Mouse (Mus musculus) heart, embryonic 13.5 days (tissue): ENCODE data around the gene Cyyr1. TPM values are rescaled to one million over a fixed set of nuclear protein-coding genes. Genes with fewer than 3 reads are reported as not detected.

Experiments
- ATAC-seq: fragments of 200-750 bp; cut with Nextera tagmentation; 2 replicates; pipeline ENCODE4 v1.8.0; 2017; ENCODE audit warnings: moderate TSS enrichment; ENCODE audit not compliant: insufficient number of reproducible peaks, low FRiP score, low TSS enrichment; ENCODE audit errors: extremely low read depth
- H3K27ac ChIP-seq: fragments of 300-500 bp; sonication (generic); replicated peaks from 2 replicates; pipeline ENCODE4 v1.5.1; 2015; ENCODE audit warnings: moderate library complexity, mild to moderate bottlenecking, inconsistent platforms
- H3K27me3 ChIP-seq: fragments of 300-500 bp; sonication (generic); replicated peaks from 2 replicates; pipeline ENCODE4 v1.6.1; 2015; ENCODE audit warnings: mild to moderate bottlenecking, inconsistent platforms
- H3K36me3 ChIP-seq: fragments of 300-500 bp; sonication (generic); 2 replicates; pipeline ENCODE4 v1.6.1; 2015; ENCODE audit warnings: mild to moderate bottlenecking, inconsistent platforms
- H3K4me1 ChIP-seq: fragments of 300-500 bp; sonication (generic); 2 replicates; pipeline ENCODE4 v1.6.1; 2015; ENCODE audit warnings: inconsistent platforms
- H3K4me2 ChIP-seq: fragments of 300-500 bp; sonication (generic); 2 replicates; pipeline ENCODE4 v1.6.1; 2015; ENCODE audit warnings: inconsistent platforms, mild to moderate bottlenecking, moderate library complexity
- H3K4me3 ChIP-seq: fragments of 300-500 bp; sonication (generic); 2 replicates; pipeline ENCODE4 v1.5.1; 2015; ENCODE audit warnings: moderate library complexity, mild to moderate bottlenecking, inconsistent platforms
- H3K9ac ChIP-seq: fragments of 300-500 bp; sonication (generic); 2 replicates; pipeline ENCODE4 v1.6.1; 2015; ENCODE audit warnings: inconsistent platforms, mild to moderate bottlenecking, moderate library complexity
- H3K9me3 ChIP-seq: fragments of 300-500 bp; sonication (generic); 2 replicates; pipeline ENCODE4 v1.6.1; 2016; ENCODE audit warnings: inconsistent platforms
- WGBS: fragments of 180-500 bp; shearing (Covaris S2); methylation state at CpG from one replicate; pipeline ENCODE4 v1.1.7; 2015; ENCODE audit warnings: mixed read lengths; 5-methylcytosine and 5-hydroxymethylcytosine counted together
- polyA plus RNA-seq: library from polyadenylated mRNA; unstranded; fragments of >200 nt; fragmentation: Nextera tagmentation; extraction: Ambion mirVana; gene quantifications from 2 replicates; pipeline ENCODE4 v1.2.1, GENCODE M21; 2015

Gene Cyyr1
- polyA plus RNA-seq, 1 experiment from 2014 or later: 3.1 TPM

DNA sequence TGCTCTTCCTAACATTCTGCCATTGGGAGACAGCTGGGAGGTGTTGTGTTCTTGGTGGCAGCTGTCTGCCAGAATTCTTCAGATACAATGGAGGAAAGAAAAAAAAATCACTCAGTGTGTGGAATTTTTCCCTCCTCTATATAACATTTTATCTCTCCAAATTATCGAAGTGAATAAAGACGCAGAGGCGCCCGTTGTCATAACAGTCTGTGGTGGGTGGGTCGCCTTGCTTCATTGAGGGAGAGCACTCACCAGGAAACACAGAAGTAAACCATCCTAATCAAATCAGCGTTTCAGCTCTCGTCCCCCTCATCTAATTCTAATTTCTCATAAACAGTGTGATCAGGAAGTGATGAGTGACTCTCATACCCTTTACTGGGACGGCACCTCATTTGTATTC, 17.1 kb downstream of the Cyyr1 start:
- Histone ChIP-seq H3K36me3 (no peaks in the 10 kb centered on the region), H3K27me3 (no peaks in the 10 kb centered on the region), H3K9ac (no peak overlapping the region), H3K4me2 (no peak overlapping the region), H3K4me1 (0 out of 2 replicates have a peak, but pooled peaks cover 4% of the 10 kb centered on the region), H3K9me3 (no peaks in the 10 kb centered on the region), H3K4me3 (no peak overlapping the region), H3K27ac (no peak overlapping the region)
- ATAC-seq: no peak
- WGBS: 70% methylated on average over 8 of the region's 8 CpGs

DNA sequence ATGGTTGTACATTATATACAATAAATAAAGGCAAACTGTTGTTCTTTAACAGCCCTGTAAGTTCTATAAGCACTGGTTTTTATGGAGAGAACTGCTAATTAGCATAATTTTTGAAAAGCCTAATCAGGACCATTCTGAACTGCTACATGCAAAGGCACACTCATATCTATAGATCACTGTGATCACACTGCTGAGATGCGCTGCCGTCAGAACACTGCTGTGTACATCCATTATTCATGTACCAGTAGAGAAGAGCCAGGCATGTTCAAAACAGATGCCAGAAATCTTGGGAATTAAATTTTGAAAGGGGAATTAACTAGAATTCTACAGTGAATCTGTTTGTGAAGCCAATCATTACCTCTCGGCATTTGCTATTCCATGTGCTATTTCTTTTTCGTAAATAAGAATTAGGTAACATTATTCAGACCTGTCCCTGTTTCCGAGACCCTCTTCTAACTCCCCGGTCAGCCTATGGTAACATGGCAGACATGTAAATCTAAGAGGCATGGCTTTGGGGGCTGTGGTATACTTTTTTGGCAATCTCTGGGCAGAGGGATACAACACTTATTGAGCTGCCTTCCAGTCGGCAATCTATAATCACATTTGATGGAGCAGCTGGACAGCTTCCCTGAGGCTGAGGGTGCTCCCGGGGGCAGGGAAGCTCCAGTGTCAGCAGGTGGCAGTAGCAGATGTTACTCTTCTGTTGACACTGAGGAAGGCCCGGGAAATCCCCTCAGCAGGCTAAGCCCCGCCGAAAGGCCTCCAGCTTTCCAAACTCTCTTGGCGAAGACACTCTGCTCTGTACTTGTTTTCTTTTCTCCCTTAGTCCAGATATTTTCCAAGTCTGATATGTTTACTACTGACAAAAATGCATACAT, 25.2 kb downstream of the Cyyr1 start:
- H3K9me3 ChIP-seq: no peaks in the 10 kb centered on the region
- H3K4me1 ChIP-seq: no peaks in the 10 kb centered on the region
- H3K27ac ChIP-seq: no peak overlapping the region
- H3K36me3 ChIP-seq: no peaks in the 10 kb centered on the region
- ATAC-seq: no peak
- 44% methylated on average over 12 of the region's 12 CpGs for WGBS
- H3K27me3 ChIP-seq: no peaks in the 10 kb centered on the region
- H3K4me2 ChIP-seq: no peak overlapping the region
- H3K9ac ChIP-seq: no peak overlapping the region
- H3K4me3 ChIP-seq: no peak overlapping the region

DNA sequence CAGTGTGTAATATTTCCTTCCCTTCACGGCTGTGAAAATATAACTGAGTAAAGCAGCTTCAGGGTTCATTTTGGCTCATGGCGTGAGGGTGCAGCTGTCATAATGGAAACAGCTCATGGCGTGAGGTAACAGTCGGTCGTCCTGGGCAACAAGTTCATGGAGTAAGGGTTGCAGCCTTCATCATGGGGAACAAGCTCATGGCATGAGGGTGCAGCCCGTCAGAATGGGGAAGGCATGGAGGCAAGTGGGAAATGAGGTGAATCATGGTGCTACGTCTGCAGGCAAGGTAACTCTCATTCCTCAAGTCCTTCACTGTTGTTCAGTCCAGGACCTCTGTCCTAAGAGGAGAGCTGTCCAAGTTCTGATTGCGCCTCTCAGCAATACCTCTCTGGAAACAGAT, 28.6 kb downstream of the Cyyr1 start:
- no peak overlapping the region for H3K4me2 ChIP-seq
- H3K9ac ChIP-seq: no peak overlapping the region
- no peaks in the 10 kb centered on the region for H3K27me3 ChIP-seq
- no peaks in the 10 kb centered on the region for H3K36me3 ChIP-seq
- H3K27ac ChIP-seq: no peak overlapping the region
- no peaks in the 10 kb centered on the region for H3K9me3 ChIP-seq
- H3K4me1 ChIP-seq: no peaks in the 10 kb centered on the region
- H3K4me3 ChIP-seq: no peak overlapping the region
- no peak for ATAC-seq
- WGBS: 82% methylated on average over 8 of the region's 8 CpGs

DNA sequence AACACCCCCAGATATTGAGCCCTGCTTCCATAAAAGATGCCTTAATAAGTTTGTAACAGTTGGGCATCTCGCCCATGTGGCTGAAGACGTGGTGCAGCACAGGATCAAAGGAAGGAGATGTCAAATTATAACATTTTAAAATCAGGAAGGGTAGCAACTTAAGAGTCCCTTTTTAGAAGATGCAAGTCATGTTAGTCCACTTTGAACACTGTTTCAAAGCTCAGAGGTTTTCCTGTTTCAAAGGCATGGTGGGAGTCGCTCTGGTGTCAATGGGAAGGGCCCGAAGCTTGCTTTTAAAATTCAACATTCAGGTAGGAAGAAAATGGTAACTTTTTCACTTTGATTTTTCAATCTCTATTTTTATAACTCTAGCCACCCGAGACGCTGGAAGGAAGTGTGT, 45.9 kb downstream of the Cyyr1 start:
- ATAC-seq: no peak
- 70% methylated on average over 6 of the region's 6 CpGs for WGBS
- Histone ChIP-seq H3K36me3 (no peaks in the 10 kb centered on the region), H3K9ac (no peak overlapping the region), H3K4me3 (no peak overlapping the region), H3K4me2 (no peak overlapping the region), H3K27ac (no peak overlapping the region), H3K9me3 (no peaks in the 10 kb centered on the region), H3K27me3 (no peaks in the 10 kb centered on the region), H3K4me1 (no peaks in the 10 kb centered on the region)

DNA sequence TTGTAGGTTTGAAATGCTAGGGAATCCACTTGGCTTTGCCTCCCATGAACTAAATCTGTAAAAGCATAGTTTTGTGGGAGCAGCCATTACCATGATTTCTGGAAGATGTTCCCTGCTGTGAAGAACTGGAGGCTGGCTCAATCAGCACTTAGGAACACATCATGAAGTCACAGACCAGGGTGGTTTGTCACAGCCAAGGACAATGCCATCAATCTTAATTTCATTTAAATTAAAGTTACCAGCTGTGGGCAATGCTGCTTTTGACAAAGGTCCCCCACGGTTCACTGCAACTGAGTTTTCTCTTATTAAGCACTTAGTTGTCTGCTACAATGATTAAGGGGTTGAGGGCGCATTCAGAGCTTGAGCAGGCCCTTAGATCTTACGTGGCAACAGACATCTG, 48.1 kb downstream of the Cyyr1 start:
- H3K36me3 ChIP-seq: no peaks in the 10 kb centered on the region
- WGBS: 70% methylated on average over 3 of the region's 3 CpGs
- H3K9ac ChIP-seq: no peak overlapping the region
- H3K4me2 ChIP-seq: no peak overlapping the region
- no peaks in the 10 kb centered on the region for H3K4me1 ChIP-seq
- no peak overlapping the region for H3K4me3 ChIP-seq
- H3K27me3 ChIP-seq: no peaks in the 10 kb centered on the region
- no peak for ATAC-seq
- H3K9me3 ChIP-seq: no peaks in the 10 kb centered on the region
- no peak overlapping the region for H3K27ac ChIP-seq

DNA sequence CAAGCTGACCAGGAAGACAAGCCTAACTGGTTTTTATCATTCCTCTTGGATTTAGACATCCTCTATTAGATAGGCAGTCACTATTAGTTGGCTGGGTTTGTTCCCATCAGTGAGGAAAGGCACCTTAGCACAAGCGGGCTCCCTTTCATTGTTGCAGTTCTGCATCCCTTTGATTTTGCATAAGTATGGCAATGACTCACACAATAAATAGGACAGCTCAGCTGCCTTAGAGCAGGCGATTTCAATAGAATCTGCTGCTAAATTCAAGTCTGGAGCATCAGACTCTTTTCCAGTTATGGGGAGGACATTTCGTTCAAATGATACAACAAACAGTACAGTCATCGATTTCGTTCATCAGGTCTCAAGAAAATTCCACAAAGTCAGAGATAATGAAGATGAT, 49.8 kb downstream of the Cyyr1 start:
- H3K4me2 ChIP-seq: no peak overlapping the region
- WGBS: 66% methylated on average over 5 of the region's 5 CpGs
- H3K27ac ChIP-seq: no peak overlapping the region

DNA sequence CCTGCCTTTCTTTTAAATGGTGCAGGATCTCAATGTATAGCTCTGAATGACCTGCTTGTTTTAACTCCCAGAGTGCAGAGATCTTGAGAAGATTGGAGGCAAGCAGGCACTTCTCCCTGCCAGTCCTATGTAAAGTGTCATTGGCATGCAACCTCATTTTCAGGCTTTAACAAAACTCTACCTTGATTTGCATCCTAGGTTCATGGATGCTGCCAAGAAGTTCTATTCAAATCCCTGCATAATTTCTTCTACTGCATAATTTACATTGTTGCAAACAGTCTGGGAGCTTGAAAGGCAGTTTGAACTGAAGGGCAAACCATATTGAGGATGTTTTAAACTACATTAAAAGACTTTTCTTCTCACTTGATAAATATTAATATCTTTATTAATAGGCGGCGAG, 57.4 kb downstream of the Cyyr1 start:
- H3K9me3 ChIP-seq: no peaks in the 10 kb centered on the region
- no peak overlapping the region for H3K4me2 ChIP-seq
- no peak overlapping the region for H3K4me3 ChIP-seq
- H3K27ac ChIP-seq: no peak overlapping the region
- no peak overlapping the region for H3K9ac ChIP-seq
- ATAC-seq: no peak
- no peaks in the 10 kb centered on the region for H3K27me3 ChIP-seq
- H3K4me1 ChIP-seq: no peaks in the 10 kb centered on the region
- H3K36me3 ChIP-seq: no peaks in the 10 kb centered on the region
- WGBS: 88% methylated on average over 2 of the region's 2 CpGs

More for the DNA sequence above, 49.8 kb downstream of the Cyyr1 start:
- no peaks in the 10 kb centered on the region for H3K4me1 ChIP-seq
- H3K27me3 ChIP-seq: no peaks in the 10 kb centered on the region
- no peaks in the 10 kb centered on the region for H3K9me3 ChIP-seq
- no peak for ATAC-seq
- no peaks in the 10 kb centered on the region for H3K36me3 ChIP-seq
- no peak overlapping the region for H3K9ac ChIP-seq
- H3K4me3 ChIP-seq: no peak overlapping the region

DNA sequence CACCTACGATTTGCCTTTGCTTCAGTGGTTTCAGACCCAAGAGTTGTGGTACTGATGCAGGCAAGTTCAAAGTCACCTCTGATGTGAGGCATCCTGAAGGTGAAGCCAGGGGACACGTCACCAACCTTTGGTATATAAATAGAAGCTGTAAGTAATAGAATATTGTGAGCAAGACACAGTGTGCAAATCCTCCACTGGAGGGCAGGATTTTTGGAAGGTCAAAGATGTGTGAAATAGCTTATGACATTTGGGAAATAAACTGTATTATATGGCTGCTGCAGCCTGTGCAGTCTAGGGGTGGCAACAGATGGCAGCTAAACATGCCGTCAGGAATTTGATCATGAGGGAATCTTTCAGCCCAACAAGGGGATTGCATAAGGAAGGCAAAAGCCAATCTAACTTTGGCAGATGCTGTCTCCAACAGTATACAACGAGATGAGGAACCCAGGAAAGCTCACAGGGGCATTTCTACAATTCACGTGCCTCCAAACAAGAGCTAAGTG, 65.0 kb downstream of the Cyyr1 start:
- H3K27ac ChIP-seq: no peak overlapping the region
- no peak overlapping the region for H3K4me3 ChIP-seq
- H3K9ac ChIP-seq: no peak overlapping the region
- H3K4me1 ChIP-seq: no peaks in the 10 kb centered on the region
- H3K9me3 ChIP-seq: no peaks in the 10 kb centered on the region
- no peak overlapping the region for H3K4me2 ChIP-seq
- WGBS: 68% methylated on average over 5 of the region's 5 CpGs
- H3K36me3 ChIP-seq: no peaks in the 10 kb centered on the region
- H3K27me3 ChIP-seq: no peaks in the 10 kb centered on the region
- ATAC-seq: no peak

DNA sequence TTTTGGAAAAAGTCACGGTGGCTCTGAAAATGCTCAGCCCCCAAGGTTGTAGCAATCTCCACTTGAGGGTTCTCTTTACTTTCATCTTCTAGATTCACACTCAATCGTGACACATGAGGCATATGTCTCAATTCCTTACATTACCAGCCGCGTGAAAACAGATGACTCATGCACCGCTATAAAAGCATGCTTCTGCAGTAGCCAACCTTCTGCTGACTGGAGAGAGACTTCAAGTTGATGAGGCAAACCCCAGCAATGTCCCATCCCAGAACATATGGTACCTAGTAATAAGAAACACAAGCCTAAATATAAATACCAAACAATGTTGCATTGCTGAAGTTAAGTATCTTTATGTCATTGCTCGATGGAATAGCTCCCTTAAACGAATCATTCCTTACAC, 65.9 kb downstream of the Cyyr1 start:
- no peak for ATAC-seq
- H3K4me1 ChIP-seq: no peaks in the 10 kb centered on the region
- H3K9ac ChIP-seq: no peak overlapping the region
- H3K36me3 ChIP-seq: no peaks in the 10 kb centered on the region
- 83% methylated on average over 7 of the region's 7 CpGs for WGBS
- H3K27me3 ChIP-seq: no peaks in the 10 kb centered on the region
- no peak overlapping the region for H3K4me3 ChIP-seq
- no peak overlapping the region for H3K27ac ChIP-seq
- no peak overlapping the region for H3K4me2 ChIP-seq
- H3K9me3 ChIP-seq: no peaks in the 10 kb centered on the region

DNA sequence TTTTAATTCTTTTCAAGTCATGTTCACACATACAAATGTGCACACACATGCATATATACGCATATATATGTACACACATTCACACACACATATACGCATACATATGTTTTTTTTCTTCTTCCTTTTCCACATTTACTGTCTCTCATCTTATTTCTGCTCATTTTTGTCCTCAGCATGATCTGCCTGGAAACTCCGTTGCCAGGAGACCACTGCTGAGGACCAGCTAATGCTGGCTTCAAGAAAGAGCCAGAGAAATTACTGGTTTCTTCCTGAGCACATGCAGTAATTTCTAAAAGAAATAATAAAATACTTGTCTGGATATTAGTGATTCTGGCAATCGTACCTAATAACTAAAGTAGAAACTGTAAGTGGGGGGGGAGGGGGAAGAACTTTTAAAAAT, 68.6 kb downstream of the Cyyr1 start:
- ATAC-seq: no peak
- H3K36me3 ChIP-seq: no peaks in the 10 kb centered on the region
- H3K27ac ChIP-seq: no peak overlapping the region
- no peak overlapping the region for H3K9ac ChIP-seq
- H3K4me1 ChIP-seq: no peaks in the 10 kb centered on the region
- no peak overlapping the region for H3K4me3 ChIP-seq
- no peaks in the 10 kb centered on the region for H3K9me3 ChIP-seq
- no peaks in the 10 kb centered on the region for H3K27me3 ChIP-seq
- H3K4me2 ChIP-seq: no peak overlapping the region
- WGBS: 83% methylated on average over 4 of the region's 4 CpGs

DNA sequence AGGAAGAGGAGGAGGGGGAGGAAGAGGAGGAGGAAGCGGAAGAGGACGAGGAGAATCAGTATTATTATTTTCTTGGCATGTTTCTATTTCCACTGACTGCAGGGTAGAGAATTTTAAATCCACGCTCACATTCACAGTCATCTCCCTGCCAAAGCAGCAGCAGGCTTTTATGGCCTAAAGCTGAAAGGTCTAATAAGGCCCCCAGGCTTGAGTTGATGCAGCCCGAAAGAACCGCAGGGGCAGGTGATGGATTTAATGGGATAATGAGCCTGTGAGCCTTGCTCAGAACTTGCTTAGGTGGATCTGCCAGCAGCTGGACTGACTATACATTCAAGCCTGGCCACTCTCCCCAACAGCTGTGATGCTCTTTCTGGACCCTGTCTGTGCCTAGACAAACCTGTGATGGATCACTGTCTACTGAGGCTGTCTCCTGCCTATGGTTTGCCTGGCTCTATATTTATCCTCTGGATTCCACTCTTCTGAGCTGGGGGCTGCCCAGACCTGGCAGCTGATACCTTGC, 78.6 kb downstream of the Cyyr1 start:
- no peak overlapping the region for H3K27ac ChIP-seq
- no peak overlapping the region for H3K4me2 ChIP-seq
- no peak overlapping the region for H3K4me3 ChIP-seq
- no peak for ATAC-seq
- 79% methylated on average over 5 of the region's 5 CpGs for WGBS
- no peaks in the 10 kb centered on the region for H3K9me3 ChIP-seq
- H3K4me1 ChIP-seq: no peaks in the 10 kb centered on the region
- no peaks in the 10 kb centered on the region for H3K27me3 ChIP-seq
- H3K36me3 ChIP-seq: no peaks in the 10 kb centered on the region
- no peak overlapping the region for H3K9ac ChIP-seq

DNA sequence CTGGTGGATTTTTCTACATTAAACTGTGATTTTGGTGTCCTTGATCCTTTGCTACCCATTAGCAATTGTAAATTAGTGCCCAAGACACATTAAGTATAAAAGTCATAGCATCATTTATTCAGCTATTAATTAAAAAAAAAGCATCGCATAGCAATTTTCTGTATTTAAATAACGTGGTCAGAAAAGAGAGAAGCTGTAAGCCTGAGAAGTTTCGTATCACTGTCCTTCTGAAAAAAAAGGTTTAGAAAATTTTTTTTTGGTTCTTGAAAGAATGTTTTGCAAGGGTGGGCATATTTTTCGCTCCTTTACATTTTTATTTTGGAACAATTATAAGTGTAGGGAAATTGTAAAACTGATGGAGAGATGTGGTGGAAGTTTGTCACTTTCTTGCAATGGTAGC, 83.1 kb downstream of the Cyyr1 start:
- H3K4me3 ChIP-seq: no peak overlapping the region
- 85% methylated on average over 4 of the region's 4 CpGs for WGBS
- H3K9ac ChIP-seq: no peak overlapping the region
- H3K27me3 ChIP-seq: no peaks in the 10 kb centered on the region
- no peak overlapping the region for H3K27ac ChIP-seq
- no peak overlapping the region for H3K4me2 ChIP-seq
- no peaks in the 10 kb centered on the region for H3K9me3 ChIP-seq
- no peaks in the 10 kb centered on the region for H3K36me3 ChIP-seq
- no peaks in the 10 kb centered on the region for H3K4me1 ChIP-seq
- ATAC-seq: no peak
